Mouse (Mus musculus) lung, adult 18-20 months (tissue): ENCODE measurements around the gene Gm6902.
"Not testable (repeated sequence)": the region's sequence is repeated elsewhere in the genome, so short reads cannot be mapped to it uniquely, and the experiment has no call there.

Experiments used
- DNase-seq, 2 experiments: peaks; one replicate each; pipeline ENCODE4 v3.0.0; 2022; ENCODE audit warnings: mixed read lengths in 2 of 2

Gm6902 gene

GRCm38 (mm10) chr7:23278800-23279199, at the start of gene Gm6902:
Gene Gm6902 (minus strand): TSS chr7:23278900.
- DNase-seq, result not testable (repeated sequence)

GRCm38 (mm10) chr7:23300892-23301291, 22.2 kb upstream of the Gm6902 start, which contains the start of gene Nlrp4e:
Gene Nlrp4e (plus strand): TSS chr7:23301192.
- DNase-seq, result not testable (repeated sequence)

- not testable (repeated sequence) for DNase-seq
These were observed 27.1 kb downstream of the Gm6902 start, which contains the start of gene Vmn1r166 for GRCm38 (mm10) chr7:23251582-23251981. Gene Vmn1r166 (minus strand): TSS chr7:23251682.
